Mouse (Mus musculus) cerebellum, postnatal 4 days (tissue): ENCODE measurements around the gene N4bp1.
A peak's percentile ranks its signal among the peaks of the same experiment; 100 is the strongest.

Source experiments
- DNase-seq, 2 experiments: peaks; one replicate each; pipeline ENCODE4 v3.0.0; 2022; ENCODE audit warnings: low spot score in 2 of 2, mixed read lengths in 1 of 2

N4bp1 gene

GRCm38 (mm10) chr8:86897726-86898419, 12.8 kb upstream of the N4bp1 start:
- no peak for DNase-seq

DNA sequence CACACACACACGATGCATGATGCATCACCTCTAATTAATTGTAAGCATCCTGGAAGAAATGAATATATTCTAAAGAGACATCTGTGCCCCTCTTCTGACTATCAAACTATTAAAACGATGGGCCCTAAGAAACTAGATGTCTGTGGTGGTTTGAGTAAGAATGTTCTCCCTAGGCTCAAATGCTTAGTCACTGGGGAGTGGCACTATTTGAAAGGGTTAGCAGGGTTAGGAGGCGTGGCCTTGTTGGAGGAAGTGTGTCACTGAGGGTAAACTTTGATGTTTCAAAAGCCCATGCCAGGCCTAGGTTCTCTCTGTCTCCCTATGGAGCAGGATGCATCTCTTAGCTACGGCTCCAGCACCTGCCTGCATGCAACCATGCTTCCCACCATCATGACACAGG, 10.3 kb upstream of the N4bp1 start:
- DNase-seq = no peak

GRCm38 (mm10) chr8:86894194-86894761, 9.2 kb upstream of the N4bp1 start:
- no peak for DNase-seq

- DNase-seq = no peak
Measured at GRCm38 (mm10) chr8:86893554-86893953, 8.5 kb upstream of the N4bp1 start.

DNA sequence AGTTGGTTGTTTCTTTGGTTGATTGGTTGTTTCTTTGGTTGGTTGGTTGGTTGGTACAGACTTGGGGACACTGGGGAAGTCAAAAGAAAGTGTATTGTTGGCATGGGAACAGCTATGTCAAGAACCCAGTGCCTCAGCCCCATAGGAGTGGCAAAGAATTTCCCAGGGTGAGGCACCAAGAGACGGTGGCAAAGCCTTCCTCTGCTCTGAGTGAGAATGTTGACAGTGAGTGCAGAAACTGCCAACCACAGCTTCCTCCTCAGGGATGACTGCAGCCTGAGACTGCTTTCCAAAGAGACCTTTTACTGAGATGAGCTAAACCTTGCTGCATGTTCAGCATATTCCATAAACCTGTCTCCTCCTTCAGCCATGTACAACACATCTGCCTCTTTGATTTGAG, 6.5 kb upstream of the N4bp1 start:
- DNase-seq = no peak

GRCm38 (mm10) chr8:86888058-86888939, 3.2 kb upstream of the N4bp1 start:
- DNase-seq = no peak

GRCm38 (mm10) chr8:86884067-86884466, 991 bp downstream of the N4bp1 start:
- no peak for DNase-seq

- no peak for DNase-seq
Measured at GRCm38 (mm10) chr8:86882568-86883478, 2.2 kb downstream of the N4bp1 start.

DNA sequence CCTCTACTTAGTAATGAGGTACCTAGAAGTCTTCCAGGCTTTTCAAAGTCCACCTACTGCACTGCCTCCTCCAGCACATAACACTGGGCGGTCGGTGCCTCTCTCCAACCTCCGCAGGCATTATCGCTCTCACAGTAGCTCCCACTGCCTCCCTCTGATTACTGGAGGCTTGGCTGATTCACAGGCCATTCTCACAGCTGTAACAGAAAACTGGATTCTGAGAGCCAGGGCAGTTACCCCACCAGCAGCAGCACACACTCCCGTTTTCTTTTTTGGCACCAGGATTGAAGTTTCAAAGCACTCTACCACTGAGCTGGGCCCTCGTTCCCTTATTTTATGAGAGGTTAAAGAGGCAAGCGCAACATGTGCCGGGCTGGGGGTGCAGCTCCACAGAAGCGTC, 3.1 kb downstream of the N4bp1 start:
- no peak for DNase-seq

- DNase-seq = no peak
Measured at GRCm38 (mm10) chr8:86881068-86881609, 3.9 kb downstream of the N4bp1 start.

GRCm38 (mm10) chr8:86876831-86877230, 8.2 kb downstream of the N4bp1 start:
- no peak for DNase-seq

DNA sequence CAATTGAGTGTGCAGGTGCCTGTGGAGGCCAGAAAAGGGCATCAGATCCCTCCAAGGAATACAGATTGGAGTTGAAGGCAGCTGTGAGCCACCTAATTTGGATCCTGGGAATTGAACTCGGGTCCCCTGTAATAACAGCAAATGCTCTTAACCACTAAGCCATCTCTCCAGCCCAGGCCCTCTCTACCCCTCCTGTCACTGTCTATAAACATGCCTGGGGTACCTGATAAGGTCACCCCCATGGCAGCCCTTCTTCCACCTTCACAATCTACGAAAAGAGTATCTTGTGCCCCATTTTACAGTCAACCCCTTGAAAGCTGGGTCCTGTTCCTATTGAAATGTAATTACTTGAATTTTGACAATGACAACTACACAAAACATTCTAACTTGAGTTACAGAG, 11.0 kb downstream of the N4bp1 start:
- no peak for DNase-seq

DNA sequence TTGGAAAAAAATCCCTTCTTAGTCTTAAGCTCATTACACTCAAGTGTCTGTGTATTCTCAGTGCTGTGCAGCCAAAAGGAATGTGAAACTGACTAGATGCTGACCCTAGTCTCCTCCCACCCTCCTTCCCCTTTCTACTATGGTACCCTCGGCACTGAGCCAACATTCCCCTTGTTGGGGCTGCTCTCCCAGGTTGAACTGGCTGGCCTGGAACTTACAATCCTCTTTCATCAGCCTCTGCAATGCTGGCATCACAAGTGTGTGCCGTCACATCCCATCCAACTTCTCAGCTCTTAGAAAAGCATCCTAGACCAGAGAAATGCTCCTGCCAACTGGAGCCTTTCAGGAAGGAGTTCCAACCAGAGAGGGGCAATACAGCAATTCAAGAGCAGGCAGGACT, 11.9 kb downstream of the N4bp1 start:
- peak in 1 of 2 experiments; percentile 11 for DNase-seq

DNA sequence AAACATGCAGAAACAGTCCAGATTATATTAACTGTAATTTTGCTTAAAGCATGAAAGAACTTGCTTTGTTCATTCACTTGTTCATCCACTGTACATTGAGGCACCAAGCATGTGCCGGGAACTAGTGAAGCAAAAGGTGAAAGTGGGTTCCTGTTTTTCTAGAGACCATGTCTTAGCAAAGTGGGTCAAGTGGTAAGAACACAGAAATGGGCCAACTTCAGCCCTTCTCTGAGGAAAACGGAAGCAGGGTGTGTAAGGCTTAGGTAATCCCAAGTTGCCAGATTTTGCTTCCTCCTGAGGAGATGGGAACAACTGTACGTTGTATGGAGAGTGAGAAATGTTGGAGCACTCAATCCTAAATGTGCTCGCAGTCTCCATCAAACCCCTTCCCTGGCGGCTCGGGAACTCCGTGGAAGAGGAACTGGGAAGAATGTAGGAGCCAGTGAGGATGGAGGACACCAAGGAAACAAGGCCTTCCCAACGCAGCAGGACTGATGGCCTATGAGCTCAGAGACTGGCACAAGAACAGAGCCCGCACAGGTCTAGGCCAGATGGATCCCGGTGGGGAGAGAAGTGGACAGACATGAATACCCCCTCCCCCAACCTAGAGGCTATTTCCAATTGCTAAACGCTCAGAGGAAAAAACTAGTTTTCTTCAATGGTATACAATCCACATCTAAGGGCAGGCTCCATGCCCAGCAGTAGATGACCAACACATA, 12.8 kb downstream of the N4bp1 start:
- DNase-seq = no peak

DNA sequence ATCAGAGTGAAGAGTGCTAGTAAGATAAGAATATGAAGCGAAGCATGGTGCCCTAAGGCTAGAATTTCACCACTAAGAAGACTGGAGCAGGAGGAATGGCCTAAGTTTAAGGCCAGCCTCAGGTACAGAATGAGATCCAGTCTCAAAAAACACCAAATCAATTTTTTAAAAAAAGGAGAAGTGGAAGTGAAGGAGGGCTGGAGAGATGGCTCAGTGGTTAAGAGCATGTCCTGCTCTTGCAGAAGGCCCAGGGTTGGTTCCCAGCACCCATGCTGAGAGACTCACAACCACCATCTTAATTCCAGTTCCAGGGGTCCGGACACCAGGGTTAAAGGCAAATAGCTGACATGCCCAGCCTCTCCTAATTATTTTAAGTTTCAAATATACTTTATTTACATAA, 13.6 kb downstream of the N4bp1 start:
- DNase-seq = no peak

GRCm38 (mm10) chr8:86870771-86871170, 14.3 kb downstream of the N4bp1 start:
- no peak for DNase-seq

DNA sequence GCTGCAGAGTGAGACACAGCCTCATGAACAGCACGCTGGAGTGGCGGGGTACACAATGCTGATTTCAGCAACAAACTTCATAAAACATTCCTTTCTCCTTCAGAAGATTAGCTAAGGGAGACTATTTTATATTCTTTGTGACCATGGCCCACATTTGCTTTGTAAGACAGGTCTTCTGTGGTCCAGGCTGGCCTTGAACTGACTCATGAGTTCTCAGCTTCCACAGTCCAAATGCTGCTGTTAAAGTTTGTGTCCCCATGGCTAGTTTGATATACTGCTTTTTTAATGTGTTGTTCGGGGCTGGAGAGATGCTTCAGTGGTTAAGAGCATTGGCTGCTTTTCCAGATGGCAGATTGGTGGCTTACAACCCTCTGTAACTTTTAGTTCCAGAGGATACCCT, 17.0 kb downstream of the N4bp1 start:
- DNase-seq = no peak

GRCm38 (mm10) chr8:86864764-86865163, 20.3 kb downstream of the N4bp1 start:
- no peak for DNase-seq

GRCm38 (mm10) chr8:86862837-86863236, 22.2 kb downstream of the N4bp1 start:
- no peak for DNase-seq

DNA sequence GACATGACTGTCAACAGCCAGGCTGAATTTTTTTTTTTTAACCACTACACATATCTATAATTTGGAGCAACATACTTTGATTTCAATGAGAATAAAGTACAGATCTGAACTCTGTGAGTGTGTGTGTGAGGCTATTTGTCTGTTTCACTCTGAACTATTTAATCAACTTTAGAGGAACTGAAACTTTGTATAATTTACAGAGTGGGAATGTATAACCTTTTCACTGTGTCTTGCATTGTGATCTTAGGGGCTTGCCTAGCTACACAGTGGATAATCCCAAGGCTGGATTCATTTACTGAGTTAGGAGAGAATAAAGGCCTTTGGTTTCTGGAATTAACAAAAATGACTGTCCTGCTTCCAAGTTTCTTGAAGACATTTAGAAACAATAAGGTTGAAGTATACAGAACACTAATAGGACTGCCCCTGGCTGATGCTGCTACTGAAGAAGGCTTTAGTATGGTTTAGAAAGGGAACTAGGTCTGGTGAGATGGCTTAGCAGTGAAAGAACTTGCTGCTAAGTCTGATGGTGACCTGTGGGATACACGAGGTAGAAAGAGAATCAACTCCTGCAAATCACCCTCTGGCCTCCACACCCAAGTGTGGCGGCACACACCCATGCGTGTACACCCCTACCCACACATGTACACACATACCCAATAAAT, 22.8 kb downstream of the N4bp1 start:
- no peak for DNase-seq
